Mouse (Mus musculus) CD4-positive, CD25-positive, alpha-beta regulatory T cell, adult 2 months (primary cell): ENCODE measurements around the gene Zbtb8a.
"Not testable (repeated sequence)": the region's sequence is repeated elsewhere in the genome, so short reads cannot be mapped to it uniquely, and the experiment has no call there.

Experiments used
- DNase-seq: peaks from one replicate; pipeline ENCODE4 v3.0.0-alpha.2; 2012; ENCODE audit warnings: low read depth, low spot score

Zbtb8a gene

GRCm38 (mm10) chr4:129377601-129378390, at the start of gene Zbtb8a:
Gene Zbtb8a (minus strand): TSS chr4:129378116.
- peak; percentile 62 for DNase-seq

GRCm38 (mm10) chr4:129418321-129418720, 40.4 kb upstream of the Zbtb8a start:
- no peak for DNase-seq

- DNase-seq = no peak
Observed at GRCm38 (mm10) chr4:129416478-129416877, 38.6 kb upstream of the Zbtb8a start.

GRCm38 (mm10) chr4:129415892-129416291, 38.0 kb upstream of the Zbtb8a start:
- peak; percentile 9 for DNase-seq

GRCm38 (mm10) chr4:129410991-129411390, 33.1 kb upstream of the Zbtb8a start:
- no peak for DNase-seq

- DNase-seq = not testable (repeated sequence)
Observed at GRCm38 (mm10) chr4:129410532-129410931, 32.6 kb upstream of the Zbtb8a start.

- peak; percentile 78 for DNase-seq
Observed at GRCm38 (mm10) chr4:129406447-129406846, 28.5 kb upstream of the Zbtb8a start.

GRCm38 (mm10) chr4:129399813-129400212, 21.9 kb upstream of the Zbtb8a start:
- DNase-seq = no peak

GRCm38 (mm10) chr4:129396960-129397359, 19.0 kb upstream of the Zbtb8a start:
- DNase-seq = no peak

- no peak for DNase-seq
Observed at GRCm38 (mm10) chr4:129394089-129394870, 16.4 kb upstream of the Zbtb8a start.

- no peak for DNase-seq
Observed at GRCm38 (mm10) chr4:129390936-129391557, 13.1 kb upstream of the Zbtb8a start.

- no peak for DNase-seq
Observed at GRCm38 (mm10) chr4:129390216-129390743, 12.4 kb upstream of the Zbtb8a start.

GRCm38 (mm10) chr4:129388404-129388803, 10.5 kb upstream of the Zbtb8a start:
- no peak for DNase-seq

GRCm38 (mm10) chr4:129386989-129387388, 9.1 kb upstream of the Zbtb8a start:
- no peak for DNase-seq

GRCm38 (mm10) chr4:129386269-129386946, 8.5 kb upstream of the Zbtb8a start:
- DNase-seq = no peak

GRCm38 (mm10) chr4:129385685-129386084, 7.8 kb upstream of the Zbtb8a start:
- DNase-seq = no peak

GRCm38 (mm10) chr4:129384440-129384839, 6.5 kb upstream of the Zbtb8a start:
- DNase-seq = no peak

GRCm38 (mm10) chr4:129383586-129383985, 5.7 kb upstream of the Zbtb8a start:
- DNase-seq = no peak

GRCm38 (mm10) chr4:129382488-129382887, 4.6 kb upstream of the Zbtb8a start:
- no peak for DNase-seq

- DNase-seq = no peak
Observed at GRCm38 (mm10) chr4:129382029-129382428, 4.1 kb upstream of the Zbtb8a start.

- DNase-seq = no peak
Observed at GRCm38 (mm10) chr4:129381148-129381547, 3.2 kb upstream of the Zbtb8a start.
